Mouse (Mus musculus): ENCODE results near the gene Pard6b.
A peak's percentile ranks its signal among the peaks of the same experiment; 100 is the strongest.
"Not testable (repeated sequence)": the region's sequence is repeated elsewhere in the genome, so short reads cannot be mapped to it uniquely, and the experiment has no call there.

Pard6b gene

GRCm38 (mm10) chr2:168098040-168098439, 17.2 kb downstream of the Pard6b start:
- DNase-seq (ENCODE audit: low read depth, low spot score): peak; percentile 70

GRCm38 (mm10) chr2:168100008-168100407, 19.2 kb downstream of the Pard6b start:
- no peak for DNase-seq (ENCODE audit: low read depth, low spot score)

- no peak for DNase-seq (ENCODE audit: low read depth, low spot score)
Measured at GRCm38 (mm10) chr2:168101805-168102204, 21.0 kb downstream of the Pard6b start.

DNA sequence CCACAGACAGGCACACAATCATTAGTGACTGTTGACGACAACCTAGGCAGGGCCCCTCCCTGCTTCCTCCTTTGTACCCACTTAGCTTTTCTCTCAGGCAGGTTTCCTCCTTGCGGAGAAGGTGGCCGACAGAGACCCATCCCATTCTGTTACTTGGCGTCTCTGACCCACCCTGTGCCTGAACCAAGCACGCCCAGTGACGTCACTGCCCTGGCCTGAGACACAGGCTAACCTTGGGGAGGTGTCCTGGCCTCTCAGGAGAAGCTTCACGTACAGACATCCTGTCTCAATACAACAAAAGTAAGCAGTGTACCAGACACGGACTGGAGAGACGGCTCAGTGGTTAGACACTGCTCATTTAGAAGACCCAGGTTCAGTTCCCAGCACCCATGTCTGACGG, 22.5 kb downstream of the Pard6b start:
- no peak for DNase-seq (ENCODE audit: low read depth, low spot score)

DNA sequence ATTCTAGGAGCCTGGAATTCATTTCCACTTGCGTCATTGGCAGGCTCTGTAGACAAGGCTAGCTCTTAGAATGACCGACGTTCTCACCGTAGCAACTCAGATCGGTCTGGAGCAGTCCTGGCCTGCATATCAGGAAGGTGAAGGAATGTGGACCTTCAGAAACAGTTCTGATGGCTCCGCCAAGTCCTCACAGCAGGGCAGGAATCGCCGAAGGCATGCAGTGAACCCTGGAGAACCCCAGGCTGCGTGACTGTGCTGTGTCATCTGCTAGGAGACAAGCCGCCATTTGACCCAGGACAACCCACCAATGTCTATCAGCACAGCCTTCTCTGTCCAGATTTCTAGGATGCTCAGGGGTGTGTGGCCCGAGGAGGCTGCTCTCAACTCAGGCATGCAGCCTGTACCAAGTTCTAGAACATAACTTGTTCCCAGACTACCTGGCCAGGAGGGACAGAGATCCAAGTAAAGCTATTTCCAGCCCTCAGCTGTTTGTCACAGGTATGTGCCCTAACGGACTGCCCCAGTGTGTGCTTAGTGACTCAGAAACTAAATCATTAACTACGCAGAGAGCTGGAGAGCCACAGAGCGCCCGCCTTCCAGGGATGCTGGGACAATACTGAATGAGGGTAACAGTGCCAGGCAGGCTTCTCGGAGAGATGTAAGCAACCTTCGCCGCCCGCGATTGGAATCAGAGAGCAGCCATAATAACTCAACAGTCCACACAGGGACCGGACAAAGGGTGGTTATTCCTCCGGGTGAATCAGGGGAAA, 23.8 kb downstream of the Pard6b start:
- DNase-seq (ENCODE audit: low read depth, low spot score): no peak

DNA sequence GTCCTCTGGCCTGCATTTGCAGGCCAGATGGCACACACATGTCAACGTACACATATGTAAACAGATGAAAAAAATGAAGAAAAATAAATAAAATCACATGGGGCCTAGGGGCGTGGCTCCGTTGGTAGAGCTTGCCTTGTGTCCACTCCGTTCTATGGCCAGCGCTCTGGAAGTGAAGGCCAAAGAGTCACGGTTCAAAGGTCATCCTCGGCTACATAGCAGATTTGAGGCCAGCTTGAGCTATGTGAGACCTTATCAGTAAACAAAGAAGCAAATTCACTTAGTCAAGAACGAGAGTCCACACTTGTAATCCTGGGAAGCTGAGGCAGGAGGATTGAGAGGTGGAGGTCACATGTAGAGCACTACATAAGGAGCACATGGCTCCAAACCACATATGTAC, 24.5 kb downstream of the Pard6b start:
- no peak for DNase-seq (ENCODE audit: low read depth, low spot score)

- DNase-seq (ENCODE audit: low read depth, low spot score): no peak
Measured at GRCm38 (mm10) chr2:168106701-168107178, 25.9 kb downstream of the Pard6b start.

DNA sequence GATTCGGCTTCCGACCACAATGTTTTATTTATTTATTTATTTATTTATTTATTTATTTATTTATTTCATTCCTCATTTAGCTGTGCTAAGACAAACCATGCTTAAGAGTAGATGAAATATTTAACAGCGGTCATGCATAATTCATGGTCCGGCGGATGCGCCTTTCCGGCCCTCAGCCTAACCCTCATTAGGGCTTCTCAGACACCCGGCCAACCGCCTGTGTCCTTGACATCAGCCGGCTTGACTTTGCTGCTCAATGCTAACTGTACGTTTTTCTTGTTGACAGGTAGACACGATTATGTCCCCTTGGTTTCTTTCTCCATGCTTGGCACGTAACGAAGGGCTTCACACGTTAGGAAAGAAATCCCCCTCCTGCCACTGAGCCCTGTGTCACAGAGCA, 26.6 kb downstream of the Pard6b start:
- no peak for DNase-seq (ENCODE audit: low read depth, low spot score)

DNA sequence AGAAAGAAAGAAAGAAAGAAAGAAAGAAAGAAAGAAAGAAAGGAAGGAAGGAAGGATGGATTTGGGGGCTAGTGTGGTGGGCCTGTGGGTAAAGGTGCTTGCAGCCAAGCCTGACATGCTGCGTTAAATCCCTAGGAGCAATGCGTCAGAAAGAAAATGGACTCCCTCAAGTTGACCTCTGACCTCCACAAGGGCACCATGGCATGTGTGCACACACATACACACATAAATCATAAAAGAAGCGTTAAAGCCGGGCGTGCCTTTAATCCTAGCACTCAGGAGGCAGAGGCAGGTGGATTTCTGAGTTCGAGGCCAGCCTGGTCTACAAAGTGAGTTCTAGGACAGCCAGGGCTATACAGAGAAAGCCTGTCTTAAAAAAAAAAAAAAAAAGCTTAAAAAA, 27.1 kb downstream of the Pard6b start:
- DNase-seq (ENCODE audit: low read depth, low spot score): not testable (repeated sequence)

GRCm38 (mm10) chr2:168111902-168112301, 31.1 kb downstream of the Pard6b start:
- peak; percentile 84 for DNase-seq (ENCODE audit: low read depth, low spot score)

DNA sequence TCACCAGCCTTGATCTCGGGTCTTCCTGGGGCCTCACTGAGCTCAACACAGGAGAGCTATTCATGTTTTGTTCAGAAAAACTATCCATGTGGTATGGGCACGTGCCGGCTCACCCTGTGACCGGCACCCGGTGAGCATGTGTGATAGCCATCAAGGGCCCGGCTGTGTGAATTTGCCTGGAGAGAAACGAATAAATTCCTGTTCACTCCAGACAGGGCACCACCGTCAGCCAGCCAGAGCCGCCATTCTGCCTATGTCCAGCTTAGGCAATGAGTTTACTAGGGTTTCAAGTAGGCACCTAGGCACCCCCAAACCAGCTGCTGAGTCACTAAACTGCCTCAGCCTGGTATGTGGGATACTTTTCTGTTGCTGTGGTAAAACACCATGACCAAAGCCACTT, 32.5 kb downstream of the Pard6b start:
- no peak for DNase-seq (ENCODE audit: low read depth, low spot score)

- no peak for DNase-seq (ENCODE audit: low read depth, low spot score)
Measured at GRCm38 (mm10) chr2:168113692-168114091, 32.9 kb downstream of the Pard6b start.

- peak; percentile 43 for DNase-seq (ENCODE audit: low read depth, low spot score)
Measured at GRCm38 (mm10) chr2:168114699-168115350, 34.0 kb downstream of the Pard6b start.

GRCm38 (mm10) chr2:168115826-168116225, 35.0 kb downstream of the Pard6b start:
- DNase-seq (ENCODE audit: low read depth, low spot score): no peak

DNA sequence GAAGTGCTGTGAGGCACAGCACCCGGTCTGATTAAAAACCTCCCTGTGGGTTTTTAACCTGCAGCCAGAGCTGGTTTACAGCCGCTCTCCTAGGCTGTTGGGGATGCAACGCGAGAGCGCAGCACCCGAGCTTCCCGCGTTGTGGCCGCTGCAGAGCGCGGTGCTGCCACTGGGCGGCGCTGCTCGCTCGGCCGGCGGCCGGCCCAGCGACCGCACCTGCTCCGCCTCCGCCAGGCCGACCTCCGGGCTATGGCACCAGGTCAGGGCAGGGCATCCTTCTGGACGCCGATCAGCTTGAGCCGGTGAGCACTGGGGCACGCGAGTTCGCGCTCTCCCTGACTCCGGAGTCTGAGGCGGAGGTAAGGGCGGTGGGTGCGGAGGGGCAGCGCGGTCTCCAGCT, 36.3 kb downstream of the Pard6b start:
- DNase-seq (ENCODE audit: low read depth, low spot score): peak; percentile 78

DNA sequence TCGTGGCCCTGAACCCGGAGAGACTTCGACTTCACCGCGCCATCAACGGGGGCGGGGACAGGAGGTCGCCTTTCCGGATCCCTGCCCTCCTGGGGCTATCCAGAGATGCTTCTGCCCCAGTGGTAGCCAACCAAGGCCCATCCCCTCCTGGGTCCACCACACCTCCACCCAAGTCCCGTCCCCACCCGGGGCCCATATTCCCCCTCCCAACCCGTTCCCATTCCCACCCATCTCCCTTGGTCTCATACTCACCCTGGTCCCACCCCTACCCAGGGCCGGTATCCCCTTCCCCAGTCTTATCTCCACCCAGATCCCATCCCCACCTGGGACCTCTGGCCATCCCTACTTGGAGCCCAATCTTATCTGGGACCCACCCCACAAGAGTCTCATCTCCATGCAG, 36.7 kb downstream of the Pard6b start:
- no peak for DNase-seq (ENCODE audit: low read depth, low spot score)

DNA sequence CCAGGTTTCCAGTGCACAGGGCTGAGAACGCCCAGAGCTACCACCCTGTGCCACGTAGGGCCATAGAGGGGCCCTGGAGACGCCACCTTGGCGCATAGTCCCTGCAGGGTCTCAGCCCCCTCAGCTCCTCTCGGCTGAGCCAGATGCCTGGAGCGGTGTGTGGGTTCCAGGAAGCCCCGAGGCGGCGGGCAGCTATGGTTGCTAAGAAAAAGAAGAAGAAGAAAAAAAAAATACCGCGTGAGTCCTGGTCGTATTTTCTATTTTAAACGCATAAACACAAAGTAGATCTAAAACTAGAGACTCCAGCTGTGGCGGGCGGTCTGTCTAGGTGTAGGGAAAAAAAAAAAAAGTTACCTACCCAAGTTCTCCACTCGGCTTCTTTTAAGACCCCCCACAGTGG, 37.2 kb downstream of the Pard6b start:
- no peak for DNase-seq (ENCODE audit: low read depth, low spot score)

DNA sequence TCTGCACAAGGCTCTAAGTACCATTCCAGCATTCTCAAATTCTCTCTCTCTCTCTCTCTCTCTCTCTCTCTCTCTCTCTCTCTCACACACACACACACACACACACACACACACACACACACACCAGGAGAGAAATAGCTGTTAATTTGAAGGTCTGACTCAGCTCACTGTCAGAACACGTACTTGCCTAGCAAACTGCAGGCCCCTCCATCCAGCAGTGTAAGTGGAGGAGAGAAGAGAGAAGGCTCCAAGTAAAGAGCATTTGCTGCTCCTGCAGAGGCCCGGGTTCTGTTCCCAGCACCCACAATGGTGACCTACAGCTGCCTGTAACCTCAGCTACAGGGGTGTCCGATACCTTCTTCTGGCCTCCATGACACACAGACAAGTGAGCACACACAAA, 37.7 kb downstream of the Pard6b start:
- no peak for DNase-seq (ENCODE audit: low read depth, low spot score)

DNA sequence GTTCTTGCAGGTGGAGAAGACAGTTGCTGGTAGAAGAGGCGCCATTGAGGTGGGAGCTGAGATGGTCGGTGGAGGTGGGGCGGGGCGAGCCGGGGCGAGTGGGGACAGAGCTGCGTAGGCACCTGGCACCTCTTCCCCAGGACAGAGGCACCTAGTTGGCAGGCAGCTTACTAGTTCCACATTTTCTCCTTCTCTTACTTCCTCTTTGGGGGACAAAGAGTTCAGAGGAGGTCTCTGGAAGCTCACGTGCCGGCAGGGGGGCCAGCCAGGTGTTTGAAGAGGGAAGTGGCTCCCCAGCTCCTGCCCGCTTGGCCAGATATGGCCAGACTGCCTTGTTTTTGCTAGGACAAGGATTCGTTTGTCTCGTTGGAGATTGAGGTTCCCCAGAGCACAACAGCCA, 38.3 kb downstream of the Pard6b start:
- DNase-seq (ENCODE audit: low read depth, low spot score): no peak

DNA sequence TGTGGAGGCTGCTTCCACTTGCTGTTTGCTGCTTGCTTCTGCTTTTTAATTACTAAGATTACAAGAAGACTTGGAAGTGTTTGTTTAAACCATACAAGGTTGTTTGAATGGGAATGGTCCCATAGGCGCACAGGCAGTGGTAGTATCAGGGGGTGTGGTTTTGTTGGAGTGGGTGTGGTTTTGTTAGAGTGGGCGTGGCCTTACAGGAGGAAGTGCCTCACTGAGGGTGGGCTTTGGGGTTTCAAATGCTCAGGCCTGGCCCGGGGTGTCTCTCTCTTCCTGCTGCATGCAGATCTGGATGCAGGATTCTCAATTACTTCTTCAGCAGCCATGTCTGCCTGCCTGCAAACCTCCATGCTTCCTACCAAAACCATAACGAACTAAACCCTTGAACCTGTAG, 40.1 kb downstream of the Pard6b start:
- no peak for DNase-seq (ENCODE audit: low read depth, low spot score)

GRCm38 (mm10) chr2:168123652-168124051, 42.8 kb downstream of the Pard6b start:
- no peak for DNase-seq (ENCODE audit: low read depth, low spot score)

DNA sequence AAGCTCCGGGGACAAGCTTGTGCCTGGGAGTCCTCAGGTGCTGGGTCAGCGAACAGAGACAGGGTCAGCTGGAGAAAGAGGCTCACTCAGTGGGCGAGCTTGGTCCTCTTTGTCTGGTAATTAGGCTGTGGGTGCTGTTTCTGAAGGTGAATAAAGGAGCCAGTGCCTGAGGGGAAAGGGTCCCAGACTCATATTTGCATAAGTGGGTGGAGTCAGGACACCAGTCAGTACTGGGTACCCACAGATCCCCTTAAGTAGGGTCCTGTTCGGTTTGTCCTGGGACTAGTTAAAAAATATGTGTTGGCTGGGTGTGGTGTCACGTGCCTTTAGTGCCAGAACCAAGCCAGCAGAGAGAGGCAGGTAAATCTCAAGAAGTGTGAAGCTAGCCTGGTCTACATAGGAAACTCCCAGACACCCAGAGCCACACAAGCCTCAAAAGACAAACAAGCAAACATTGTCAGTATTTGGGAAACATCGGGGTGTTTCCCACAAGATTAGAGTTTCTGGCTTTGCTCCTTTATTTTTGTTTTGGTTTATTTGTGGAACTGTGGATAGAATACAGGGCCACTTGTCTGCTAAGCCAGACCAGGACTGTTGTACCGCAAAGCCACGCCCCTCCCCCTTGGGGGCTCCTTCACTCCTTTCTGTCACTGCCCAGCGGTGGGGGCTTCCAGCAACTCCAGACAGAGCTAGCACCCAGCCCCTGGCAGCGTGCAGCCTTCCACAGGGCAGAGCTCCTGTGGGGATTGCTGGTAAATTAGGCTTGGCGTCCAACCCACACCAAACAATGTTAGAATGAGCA, 44.7 kb downstream of the Pard6b start:
- no peak for DNase-seq (ENCODE audit: low read depth, low spot score)
